ENCODE assay signal across 31 mouse cellular contexts in genomic region chr10:64041892-64042291, GRCm38 (mm10). TPM values are rescaled to one million over a fixed set of nuclear protein-coding genes. Genes with fewer than 3 reads are reported as not detected.
DNase-seq lines count a peak whose midpoint lies in the region; ATAC-seq and TF ChIP-seq lines count a peak whose summit lies in the region.
"Had no signal": no experiment of that assay in that cellular context is flagged by ENCODE, and none has a peak within 500 bp of the region (broad histone marks: within the 10 kb centered on the region; RNA-seq: fewer than 3 reads in every experiment).

No protein-coding gene starts in this region.

- H3K4me1 ChIP-seq in hindbrain, postnatal 0 days (ENCODE audit: insufficient read depth, low read length), result 0 out of 2 replicates have a peak, but pooled peaks cover 2% of the 10 kb centered on the region
- H3K4me1 ChIP-seq in hindbrain, embryonic 13.5 days (replicated peaks), result peaks cover 10% of the 10 kb centered on the region
- H3K4me1 ChIP-seq: liver, embryonic 12.5 days; stomach, embryonic 15.5 days had no signal

- 50% methylated on average over 11 of the region's 11 CpGs for WGBS in hindbrain, postnatal 0 days
- 74% methylated on average over 11 of the region's 11 CpGs for WGBS in hindbrain, embryonic 13.5 days

- TF ChIP-seq CTCF in hindbrain, postnatal 0 days (IDR thresholded peaks at IDR 0.05; ENCODE audit: low read depth), result no peak

- H3K36me3 ChIP-seq in hindbrain, postnatal 0 days (ENCODE audit: insufficient read depth, low read length), result no peaks in the 10 kb centered on the region
- H3K36me3 ChIP-seq in hindbrain, embryonic 13.5 days, result no peaks in the 10 kb centered on the region
- H3K36me3 ChIP-seq: G1E; heart, embryonic 13.5 days; liver, embryonic 12.5 days; neural tube, embryonic 15.5 days; stomach, embryonic 15.5 days had no signal

- H3K27me3 ChIP-seq in hindbrain, postnatal 0 days (ENCODE audit: insufficient read depth, low read length), result no peaks in the 10 kb centered on the region
- H3K27me3 ChIP-seq in hindbrain, embryonic 13.5 days, result no peaks in the 10 kb centered on the region
- H3K27me3 ChIP-seq: heart, embryonic 13.5 days; liver, embryonic 12.5 days; neural tube, embryonic 15.5 days; Patski; stomach, embryonic 15.5 days had no signal

- no peaks in the 10 kb centered on the region for H3K9me3 ChIP-seq in hindbrain, postnatal 0 days (ENCODE audit: low read length)
- H3K9me3 ChIP-seq in hindbrain, embryonic 13.5 days, result no peaks in the 10 kb centered on the region
- H3K9me3 ChIP-seq: heart, embryonic 13.5 days; neural tube, embryonic 15.5 days; stomach, embryonic 15.5 days had no signal

- no peak overlapping the region for H3K4me3 ChIP-seq in hindbrain, postnatal 0 days (ENCODE audit: low read length)
- H3K4me3 ChIP-seq in hindbrain, embryonic 13.5 days, result no peak overlapping the region
- H3K4me3 ChIP-seq: erythroblast, embryonic 14.5 days; heart, adult 2 months; heart, embryonic 13.5 days; liver, embryonic 12.5 days; neural tube, embryonic 15.5 days; stomach, embryonic 15.5 days had no signal

- no peak for ATAC-seq in hindbrain, postnatal 0 days
- ATAC-seq in hindbrain, embryonic 13.5 days (ENCODE audit: low FRiP score), result no peak
- ATAC-seq in cerebellum, adult (ENCODE audit: insufficient number of reproducible peaks, low FRiP score, low TSS enrichment), result peak; percentile 75
- ATAC-seq: forebrain, embryonic 16.5 days; intestine, embryonic 16.5 days; liver, embryonic 12.5 days; liver, postnatal 0 days; Patski had no signal

- no peak overlapping the region for H3K4me2 ChIP-seq in hindbrain, postnatal 0 days (ENCODE audit: low read depth, low read length)
- no peak overlapping the region for H3K4me2 ChIP-seq in hindbrain, embryonic 13.5 days
- H3K4me2 ChIP-seq: heart, embryonic 13.5 days; liver, embryonic 12.5 days; midbrain, embryonic 11.5 days; neural tube, embryonic 15.5 days; stomach, embryonic 15.5 days had no signal

- no peak overlapping the region for H3K9ac ChIP-seq in hindbrain, postnatal 0 days (replicated peaks; ENCODE audit: low read length)
- H3K9ac ChIP-seq in hindbrain, embryonic 13.5 days, result no peak overlapping the region
- H3K9ac ChIP-seq: heart, embryonic 13.5 days; liver, embryonic 12.5 days; liver, postnatal 0 days; neural tube, embryonic 15.5 days; stomach, embryonic 15.5 days had no signal

- 0 out of 2 replicates have a peak overlapping the region, but pooled peaks have one; percentile 32 for H3K27ac ChIP-seq in hindbrain, postnatal 0 days
- no peak overlapping the region for H3K27ac ChIP-seq in hindbrain, embryonic 13.5 days
- H3K27ac ChIP-seq: heart, adult 2 months; heart, embryonic 13.5 days; liver, embryonic 12.5 days; neural tube, embryonic 15.5 days; stomach, embryonic 15.5 days had no signal

- peak; percentile 36 for DNase-seq in hindbrain, postnatal 0 days (ENCODE audit: low spot score)
- DNase-seq in cerebellum, adult 8-10 months, result peak; percentile 80
- peak; percentile 83 to 84 for DNase-seq in cerebellum, postnatal 25 days
- no peak for DNase-seq in frontal cortex, adult 2 months (ENCODE audit: extremely low spot score in 1 of 2, low spot score in 1 of 2)
- DNase-seq in layer of hippocampus, adult 8-10 months (ENCODE audit: low spot score in 2 of 2), result no peak
- DNase-seq: adrenal gland, postnatal 10 days; heart, adult 2 months; heart, postnatal 10 days; kidney, adult 8-10 months; kidney, postnatal 10 days; layer of hippocampus, adult 9-11 months; liver, postnatal 0 days; lung, postnatal 36 days; retina, postnatal 1 day; right cerebral cortex, postnatal 14 days; thymus, postnatal 14 days had no signal

RNA-seq across cellular contexts. Expression of gene Lrrtm3, which starts 48.2 kb away (rescaled TPM):
- 28.0 and 36.9 TPM in 2 replicates for total RNA-seq in hindbrain, postnatal 0 days (2014; rRNA removed)
- polyA plus RNA-seq in hindbrain, postnatal 0 days (2015; fragmentation: Nextera tagmentation; extraction: Ambion mirVana), result 29.0 and 33.0 TPM in 2 replicates
- 27.7 and 28.0 TPM in 2 replicates for polyA plus RNA-seq in hindbrain, embryonic 13.5 days (2015; fragmentation: Nextera tagmentation; extraction: Ambion mirVana)
- 36.6 and 39.6 TPM in 2 replicates for polyA plus RNA-seq in frontal cortex, adult 2 months (2012; rRNA removed)
- 10 to 100 TPM; 20.4 to 32.5 (median 24.7) TPM for total RNA-seq in layer of hippocampus, adult 8-10 months (2022)
- total RNA-seq: G1E; hematopoietic stem cell, adult 5-6 weeks; megakaryocyte, adult 5-6 weeks; monocyte, adult 5-6 weeks had no signal
- polyA plus RNA-seq: erythroblast, embryonic 14.5 days; G1E had no signal

Comparison
In these comparisons a context has a peak if more than half of its experiments do, and no peak if none do; other contexts are left out.
1. DNase-seq: peak in hindbrain, postnatal 0 days (single experiment), cerebellum, adult 8-10 months (single experiment) and cerebellum, postnatal 25 days (2 of 2); none in frontal cortex, adult 2 months (0 of 2) and layer of hippocampus, adult 8-10 months (0 of 2).